Mouse (Mus musculus): ENCODE measurements at regions not wholly inside any gene's neighbourhood (a gene's known extent, or its start where the extent isn't known, plus 50 kb on each side); places are given as distances from the start of the nearest gene placed in this dataset.

GRCm38 (mm10) chr19:54971440-54972211 is 155.4 kb downstream of the Gpam start:
- ATAC-seq (ENCODE audit: low FRiP score, low read depth): no peak

DNA sequence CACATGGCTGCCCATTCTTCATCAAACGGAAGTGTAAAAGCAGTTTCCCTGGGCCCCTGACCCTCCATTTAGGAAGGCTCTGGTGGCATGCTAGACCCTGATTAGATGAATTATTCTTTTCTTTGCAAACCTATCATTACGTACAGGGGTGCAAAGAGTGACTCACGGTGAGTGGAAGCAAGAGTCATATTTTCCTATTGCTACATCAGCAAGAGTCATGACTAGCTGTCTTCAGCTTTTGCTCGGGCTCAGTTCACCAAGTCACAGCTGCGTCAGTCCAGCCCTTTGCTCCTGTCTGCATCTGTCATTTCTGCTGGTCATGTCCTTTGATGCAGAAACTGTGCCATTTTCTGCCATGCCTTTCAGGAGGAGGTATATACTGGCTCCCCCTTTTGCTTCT is 168.7 kb downstream of the Gpam start:
- no peak overlapping the region for H3K9ac ChIP-seq (ENCODE audit: low read depth, low read length, severe bottlenecking)
- ATAC-seq (ENCODE audit: low FRiP score, low read depth) (no peak), DNase-seq (ENCODE audit: low spot score) (no peak)
- no peak overlapping the region for H3K4me2 ChIP-seq (replicated peaks; ENCODE audit: low read depth, low read length, severe bottlenecking)
- no peaks in the 10 kb centered on the region for H3K36me3 ChIP-seq (ENCODE audit: control insufficient read depth, insufficient read depth, low read length)
- H3K27ac ChIP-seq (replicated peaks; ENCODE audit: low read depth, low read length): no peak overlapping the region
- H3K4me1 ChIP-seq (ENCODE audit: control insufficient read depth, insufficient read depth, low read length): no peaks in the 10 kb centered on the region
- no peak for TF ChIP-seq POLR2A (IDR thresholded peaks at IDR 0.05; ENCODE audit: borderline replicate concordance, extremely low read depth, insufficient read depth, insufficient read length)
- no peaks in the 10 kb centered on the region for H3K27me3 ChIP-seq (ENCODE audit: control insufficient read depth, insufficient read depth, low read length)
- no peaks in the 10 kb centered on the region for H3K9me3 ChIP-seq (ENCODE audit: control insufficient read depth, low read length)
- WGBS: 87% methylated on average over 5 of the region's 5 CpGs
- H3K4me3 ChIP-seq (replicated peaks; ENCODE audit: low read length): no peak overlapping the region

More at GRCm38 (mm10) chr19:54971440-54972211, 155.4 kb downstream of the Gpam start:
- Histone ChIP-seq H3K4me1 (ENCODE audit: control insufficient read depth, insufficient read depth, low read length) (no peaks in the 10 kb centered on the region), H3K9me3 (ENCODE audit: control insufficient read depth, low read length) (no peaks in the 10 kb centered on the region), H3K27ac (replicated peaks; ENCODE audit: low read depth, low read length) (no peak overlapping the region), H3K27me3 (ENCODE audit: control insufficient read depth, insufficient read depth, low read length) (no peaks in the 10 kb centered on the region), H3K9ac (ENCODE audit: low read depth, low read length, severe bottlenecking) (no peak overlapping the region), H3K4me2 (replicated peaks; ENCODE audit: low read depth, low read length, severe bottlenecking) (no peak overlapping the region), H3K4me3 (replicated peaks; ENCODE audit: low read length) (no peak overlapping the region), H3K36me3 (ENCODE audit: control insufficient read depth, insufficient read depth, low read length) (no peaks in the 10 kb centered on the region)
- 75% methylated on average over 6 of the region's 6 CpGs for WGBS
- no peak for TF ChIP-seq POLR2A (IDR thresholded peaks at IDR 0.05; ENCODE audit: borderline replicate concordance, extremely low read depth, insufficient read depth, insufficient read length)
- DNase-seq (ENCODE audit: low spot score): no peak

GRCm38 (mm10) chr19:54955096-54955495 is 171.9 kb downstream of the Gpam start:
- Histone ChIP-seq H3K27ac (replicated peaks; ENCODE audit: low read depth, low read length) (no peak overlapping the region), H3K4me2 (replicated peaks; ENCODE audit: low read depth, low read length, severe bottlenecking) (no peak overlapping the region), H3K4me1 (ENCODE audit: control insufficient read depth, insufficient read depth, low read length) (no peaks in the 10 kb centered on the region), H3K9ac (ENCODE audit: low read depth, low read length, severe bottlenecking) (no peak overlapping the region), H3K9me3 (ENCODE audit: control insufficient read depth, low read length) (no peaks in the 10 kb centered on the region), H3K36me3 (ENCODE audit: control insufficient read depth, insufficient read depth, low read length) (no peaks in the 10 kb centered on the region), H3K4me3 (replicated peaks; ENCODE audit: low read length) (no peak overlapping the region), H3K27me3 (ENCODE audit: control insufficient read depth, insufficient read depth, low read length) (no peaks in the 10 kb centered on the region)
- ATAC-seq (ENCODE audit: low FRiP score, low read depth) (no peak), DNase-seq (ENCODE audit: low spot score) (no peak)
- WGBS: 46% methylated on average over 2 of the region's 2 CpGs
- no peak for TF ChIP-seq POLR2A (IDR thresholded peaks at IDR 0.05; ENCODE audit: borderline replicate concordance, extremely low read depth, insufficient read depth, insufficient read length)

- no peak for ATAC-seq (ENCODE audit: low FRiP score, low read depth)
- WGBS: 62% methylated on average over 2 of the region's 2 CpGs
Observed at GRCm38 (mm10) chr19:54952546-54952945, 174.5 kb downstream of the Gpam start.

GRCm38 (mm10) chr19:54948359-54949127 is 178.5 kb downstream of the Gpam start:
- WGBS: 65% methylated on average over 7 of the region's 7 CpGs
- no peaks in the 10 kb centered on the region for H3K9me3 ChIP-seq (ENCODE audit: control insufficient read depth, low read length)

More at GRCm38 (mm10) chr19:54952546-54952945, 174.5 kb downstream of the Gpam start:
- H3K4me1 ChIP-seq (ENCODE audit: control insufficient read depth, insufficient read depth, low read length): no peaks in the 10 kb centered on the region
- no peak overlapping the region for H3K4me2 ChIP-seq (replicated peaks; ENCODE audit: low read depth, low read length, severe bottlenecking)
- no peaks in the 10 kb centered on the region for H3K36me3 ChIP-seq (ENCODE audit: control insufficient read depth, insufficient read depth, low read length)
- TF ChIP-seq POLR2A (IDR thresholded peaks at IDR 0.05; ENCODE audit: borderline replicate concordance, extremely low read depth, insufficient read depth, insufficient read length): no peak
- no peak for DNase-seq (ENCODE audit: low spot score)
- no peak overlapping the region for H3K4me3 ChIP-seq (replicated peaks; ENCODE audit: low read length)
- H3K27ac ChIP-seq (replicated peaks; ENCODE audit: low read depth, low read length): no peak overlapping the region
- no peaks in the 10 kb centered on the region for H3K9me3 ChIP-seq (ENCODE audit: control insufficient read depth, low read length)
- H3K9ac ChIP-seq (ENCODE audit: low read depth, low read length, severe bottlenecking): no peak overlapping the region
- no peaks in the 10 kb centered on the region for H3K27me3 ChIP-seq (ENCODE audit: control insufficient read depth, insufficient read depth, low read length)

More at GRCm38 (mm10) chr19:54948359-54949127, 178.5 kb downstream of the Gpam start:
- Histone ChIP-seq H3K27ac (replicated peaks; ENCODE audit: low read depth, low read length) (no peak overlapping the region), H3K9ac (ENCODE audit: low read depth, low read length, severe bottlenecking) (no peak overlapping the region), H3K36me3 (ENCODE audit: control insufficient read depth, insufficient read depth, low read length) (no peaks in the 10 kb centered on the region), H3K4me3 (replicated peaks; ENCODE audit: low read length) (no peak overlapping the region), H3K27me3 (ENCODE audit: control insufficient read depth, insufficient read depth, low read length) (no peaks in the 10 kb centered on the region), H3K4me1 (ENCODE audit: control insufficient read depth, insufficient read depth, low read length) (no peaks in the 10 kb centered on the region), H3K4me2 (replicated peaks; ENCODE audit: low read depth, low read length, severe bottlenecking) (no peak overlapping the region)
- ATAC-seq (ENCODE audit: low FRiP score, low read depth) (no peak), DNase-seq (ENCODE audit: low spot score) (no peak)
- no peak for TF ChIP-seq POLR2A (IDR thresholded peaks at IDR 0.05; ENCODE audit: borderline replicate concordance, extremely low read depth, insufficient read depth, insufficient read length)
